8 mouse cellular contexts compared by ENCODE assay signal in the genomic region with DNA sequence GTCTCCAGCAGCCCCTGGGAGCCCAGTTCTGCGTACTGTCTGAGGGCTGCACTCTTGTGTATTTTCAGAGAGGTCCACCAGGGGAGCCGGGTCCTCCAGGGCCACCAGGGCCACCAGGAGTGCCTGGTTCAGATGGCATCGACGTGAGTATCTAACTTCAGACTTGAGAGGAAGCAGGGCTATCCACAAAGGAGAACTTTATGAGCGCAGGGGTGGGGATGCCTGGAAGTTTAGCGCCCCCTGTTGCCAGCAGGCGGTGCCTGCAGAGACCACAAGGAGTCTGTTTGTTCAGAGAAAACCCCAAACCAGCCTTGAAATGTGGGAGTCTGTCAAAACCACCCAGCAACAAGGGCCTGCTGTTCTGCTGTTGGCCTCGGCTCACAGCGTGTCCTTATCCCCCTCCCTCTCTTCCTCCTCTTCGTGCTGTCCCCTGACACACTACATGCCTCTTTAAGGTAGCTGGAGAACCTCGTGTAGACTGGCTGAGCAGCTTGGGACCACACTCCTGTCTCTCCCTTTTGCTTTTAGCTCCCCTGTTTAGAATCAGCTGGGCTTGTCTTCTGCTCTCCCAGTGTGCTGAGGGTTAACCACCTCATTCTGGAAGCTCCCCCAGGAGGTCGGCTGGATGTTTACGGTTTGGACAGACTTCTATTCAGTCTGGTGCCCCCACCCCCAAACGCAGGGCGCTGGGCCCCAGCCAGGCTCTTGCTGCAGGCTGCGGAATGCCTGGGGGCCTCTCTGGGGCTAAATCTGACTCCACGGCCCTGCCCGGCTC. TPM values are rescaled to one million over a fixed set of nuclear protein-coding genes. Genes with fewer than 3 reads are reported as not detected.
A peak's percentile ranks its signal among the peaks of the same experiment; 100 is the strongest.
DNase-seq lines count a peak whose midpoint lies in the region; ATAC-seq lines count a peak whose summit lies in the region.

No protein-coding gene starts in this region.

- peak overlapping the region; percentile 20; the same call in 1 of the 2 replicates for H3K4me2 ChIP-seq in midbrain, embryonic 11.5 days

- H3K9me3 ChIP-seq in midbrain, embryonic 11.5 days (ENCODE audit: control insufficient read depth, low read length): no peaks in the 10 kb centered on the region

- peak; percentile 55 for DNase-seq in kidney, adult 18-20 months
- no peak for DNase-seq in kidney, adult 11 months
- peak; percentile 70 to 72 for DNase-seq in cerebellum, postnatal 4 days (ENCODE audit: low spot score in 2 of 2)
- peak; percentile 63 for DNase-seq in gastrocnemius, postnatal 10 days
- DNase-seq in left cerebral cortex, postnatal 4 days: peak; percentile 78
- peak; percentile 98 for DNase-seq in midbrain, embryonic 11.5 days (ENCODE audit: low spot score, missing footprints)
- peak; percentile 21 for DNase-seq in skeletal muscle tissue, adult 2 months (ENCODE audit: low read depth, low spot score)

- H3K4me3 ChIP-seq in midbrain, embryonic 11.5 days (ENCODE audit: low read depth, low read length): no peak overlapping the region

- peak; percentile 74 for ATAC-seq in inflammation-experienced regulatory T-cells, adult 6 months
- ATAC-seq in midbrain, embryonic 11.5 days (ENCODE audit: low FRiP score): peak; percentile 65

- H3K36me3 ChIP-seq in midbrain, embryonic 11.5 days (ENCODE audit: control insufficient read depth, insufficient read depth, low read length): no peaks in the 10 kb centered on the region

- peaks cover 26% of the 10 kb centered on the region for H3K27me3 ChIP-seq in midbrain, embryonic 11.5 days (ENCODE audit: control insufficient read depth, insufficient read depth, low read length)

- H3K4me1 ChIP-seq in midbrain, embryonic 11.5 days (ENCODE audit: control insufficient read depth, insufficient read depth, low read length): peaks cover 23% of the 10 kb centered on the region

- peak overlapping the region; percentile 69 for H3K27ac ChIP-seq in midbrain, embryonic 11.5 days (ENCODE audit: low read depth, low read length)

- intact Hi-C loops in left cerebral cortex, postnatal 4 days (cut with DNase I): no loop called here

- H3K9ac ChIP-seq in midbrain, embryonic 11.5 days (ENCODE audit: low read length): peak overlapping the region; percentile 39

- WGBS in midbrain, embryonic 11.5 days: 9% methylated on average over 18 of the region's 18 CpGs

RNA-seq across cellular contexts. Expression of a gene that starts 1.9 kb away (rescaled TPM):
- 1 to 10 TPM; 1.5 to 2.1 TPM for total RNA-seq in gastrocnemius, postnatal 10 days (2021)
- polyA plus RNA-seq in inflammation-experienced regulatory T-cells, adult 6 months (2017; shearing (Covaris generic)): not detected
- 10 to 100 TPM; 11.0 to 12.1 TPM for total RNA-seq in left cerebral cortex, postnatal 4 days (2021)
- polyA plus RNA-seq in midbrain, embryonic 11.5 days (2014; fragmentation: Nextera tagmentation; extraction: Ambion mirVana): 2.3 TPM in 2 replicates

RNA-seq across cellular contexts. Expression of a gene that starts 24.0 kb away (rescaled TPM):
- total RNA-seq in gastrocnemius, postnatal 10 days (2021): 10 to 100 TPM; 17.6 to 20.4 TPM
- polyA plus RNA-seq in inflammation-experienced regulatory T-cells, adult 6 months (2017; shearing (Covaris generic)): 10 to 100 TPM; 39.3 to 42.2 (median 40.5) TPM
- 100 to 1,000 TPM; 124 to 128 TPM for total RNA-seq in left cerebral cortex, postnatal 4 days (2021)
- 17.6 and 18.1 TPM in 2 replicates for polyA plus RNA-seq in midbrain, embryonic 11.5 days (2014; fragmentation: Nextera tagmentation; extraction: Ambion mirVana)

RNA-seq across cellular contexts. Expression of a gene that starts 57.0 kb away (rescaled TPM):
- total RNA-seq in gastrocnemius, postnatal 10 days (2021): 10 to 100 TPM; 22.8 to 24.6 TPM
- 10 to 100 TPM; 38.9 to 60.1 (median 50.9) TPM for polyA plus RNA-seq in inflammation-experienced regulatory T-cells, adult 6 months (2017; shearing (Covaris generic))
- total RNA-seq in left cerebral cortex, postnatal 4 days (2021): 10 to 100 TPM; 19.5 TPM
- 25.9 and 28.6 TPM in 2 replicates for polyA plus RNA-seq in midbrain, embryonic 11.5 days (2014; fragmentation: Nextera tagmentation; extraction: Ambion mirVana)

Comparison
In these comparisons a context has a peak if more than half of its experiments do, and no peak if none do; other contexts are left out.
1. RNA of a gene that starts 24.0 kb away (total RNA-seq): 124 to 128 TPM in left cerebral cortex, postnatal 4 days; 17.6 to 20.4 TPM in gastrocnemius, postnatal 10 days; every median in the first group is over 4 times any median in the second.